Mouse (Mus musculus) induced T-regulatory cell, adult 2 months (primary cell): Measurements from ENCODE around the gene Gm36210.
"Not testable (repeated sequence)": the region's sequence is repeated elsewhere in the genome, so short reads cannot be mapped to it uniquely, and the experiment has no call there.

Experiments
- DNase-seq: peaks from one replicate; pipeline ENCODE4 v3.0.0-alpha.2; 2012; ENCODE audit warnings: low read depth

Gm36210 gene

DNA sequence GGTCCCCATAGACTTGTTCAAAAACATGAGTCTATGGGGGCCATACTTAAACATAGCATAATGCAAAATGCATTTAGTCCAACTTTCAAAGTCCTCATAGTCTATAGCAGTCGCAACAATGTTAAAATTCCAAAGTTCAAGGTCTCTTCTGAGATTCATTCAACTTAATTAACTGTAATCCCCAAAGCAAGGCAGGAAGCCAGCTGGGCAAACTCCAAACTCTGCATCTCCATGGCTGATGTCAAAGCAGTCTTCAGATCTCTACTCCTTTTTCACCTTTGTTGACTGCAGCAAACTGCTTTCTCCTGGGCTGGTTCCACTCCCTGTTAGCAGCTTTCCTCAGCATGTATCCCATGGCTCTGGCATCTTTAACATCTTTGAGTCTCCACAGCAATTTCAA lies 27.3 kb downstream of the Gm36210 start:
- DNase-seq = not testable (repeated sequence)

DNA sequence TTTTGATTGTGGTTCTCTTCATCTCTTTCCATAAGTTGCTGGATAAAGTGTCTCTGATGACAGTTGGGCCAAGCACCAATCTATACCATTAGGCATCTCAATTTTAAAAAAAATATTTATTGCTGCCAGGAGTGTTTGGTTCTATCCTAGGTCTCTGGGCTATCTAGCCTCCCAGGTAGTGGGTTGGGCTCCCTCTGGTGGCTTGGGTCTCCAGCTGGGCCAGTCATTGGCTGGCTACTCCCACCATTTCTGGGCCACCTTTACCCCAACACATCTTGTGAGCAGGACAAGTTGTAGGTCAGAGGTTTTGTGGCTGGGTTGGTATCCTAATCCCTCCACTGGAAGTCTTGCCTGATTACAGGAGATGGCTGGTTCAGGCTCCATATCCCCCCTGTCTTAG lies 28.1 kb downstream of the Gm36210 start:
- peak; percentile 63 for DNase-seq

DNA sequence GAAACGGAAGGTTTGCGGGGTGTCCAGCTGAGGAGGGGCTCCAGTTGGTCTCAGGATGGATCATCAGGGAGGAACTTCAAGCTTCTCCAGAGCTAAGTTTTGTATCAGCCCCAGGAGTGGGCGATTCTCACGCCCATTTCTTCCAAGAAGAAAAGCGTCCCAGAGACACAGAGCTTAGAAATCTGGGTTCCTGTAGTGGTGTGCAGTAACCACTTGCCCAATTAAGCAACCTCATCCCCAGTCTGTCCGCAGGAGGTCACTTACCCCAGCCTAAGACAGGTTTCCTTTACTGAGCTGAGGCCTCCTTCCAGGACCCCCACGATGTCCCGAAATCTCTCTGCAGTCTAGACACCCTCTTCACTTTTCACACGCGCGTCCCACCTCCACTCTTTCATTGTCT lies 29.1 kb downstream of the Gm36210 start:
- DNase-seq = no peak

DNA sequence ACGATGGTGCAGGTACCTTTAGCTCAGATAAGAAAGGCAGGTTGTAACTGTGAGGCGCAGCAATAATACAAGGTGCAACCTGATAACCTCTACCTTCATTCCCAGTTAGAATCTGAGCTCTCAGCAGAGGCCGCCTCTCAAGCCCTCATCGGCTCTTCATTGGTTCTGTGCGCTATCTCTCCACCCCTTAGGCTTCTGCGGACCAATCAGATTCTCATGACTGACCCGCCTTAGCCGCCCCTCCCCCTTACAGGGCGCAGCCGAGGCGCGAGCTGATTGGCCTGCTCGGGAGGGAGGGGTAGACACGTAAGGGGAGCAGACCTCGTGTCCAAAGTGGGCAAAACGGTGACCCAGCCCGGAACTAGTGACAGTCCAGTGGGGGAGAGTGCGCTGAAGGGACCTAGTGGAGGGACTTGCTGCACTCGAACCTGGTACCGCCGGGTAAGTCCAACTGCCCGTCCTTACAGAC lies 29.5 kb downstream of the Gm36210 start, which contains the start of gene Isoc2a:
TSS of gene Isoc2a (plus strand) at position 401 of the 469 bp plus-strand sequence.
- DNase-seq = peak; percentile 96

DNA sequence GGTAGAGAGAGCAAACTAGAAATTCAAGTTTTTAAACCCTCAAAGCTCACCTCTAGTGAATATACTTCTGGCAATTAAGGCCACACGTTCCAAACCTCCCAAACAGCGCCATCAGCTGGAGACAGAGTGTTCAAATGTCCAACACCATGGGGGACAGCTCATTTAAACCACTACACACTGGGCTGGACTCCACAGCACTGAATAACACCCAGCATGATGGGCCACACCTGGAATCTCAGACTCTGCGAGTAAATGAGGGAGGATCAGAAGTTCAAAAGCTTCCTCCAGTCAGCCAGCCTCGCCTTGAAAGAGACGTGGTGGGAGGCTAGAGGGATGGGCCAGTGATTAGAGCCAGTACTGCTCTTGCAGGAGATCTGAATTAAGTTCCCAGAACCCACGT lies 36.2 kb downstream of the Gm36210 start, which contains the start of gene Isoc2b:
TSS of gene Isoc2b (minus strand) at position 126 of the 400 bp plus-strand sequence.
- no peak for DNase-seq

DNA sequence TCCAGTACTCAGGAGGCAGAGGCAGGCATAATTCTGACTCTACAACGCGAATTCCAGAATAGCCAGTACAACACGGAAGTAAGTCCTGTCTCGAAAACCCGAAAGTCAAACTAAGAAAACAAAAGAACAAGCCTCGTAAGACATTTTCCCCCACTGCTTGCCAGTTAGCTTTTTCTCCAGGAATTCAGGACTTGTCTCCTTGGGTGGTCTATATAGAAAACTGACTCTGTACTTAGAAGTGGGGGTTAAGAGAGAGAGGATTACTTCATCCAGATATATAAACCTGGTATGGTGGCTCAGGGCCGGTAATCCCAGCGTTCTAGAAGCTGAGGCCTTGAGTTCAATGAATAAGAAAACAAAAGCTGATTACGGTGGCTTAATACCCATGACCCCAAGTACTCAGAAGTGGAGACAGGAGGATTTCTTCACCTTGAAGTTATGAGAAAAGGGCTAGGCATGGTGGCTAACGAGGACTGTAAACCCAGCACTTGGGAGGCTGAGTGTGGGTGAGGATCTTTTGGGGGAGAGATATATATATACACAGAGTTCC lies 39.6 kb downstream of the Gm36210 start:
- no peak for DNase-seq

DNA sequence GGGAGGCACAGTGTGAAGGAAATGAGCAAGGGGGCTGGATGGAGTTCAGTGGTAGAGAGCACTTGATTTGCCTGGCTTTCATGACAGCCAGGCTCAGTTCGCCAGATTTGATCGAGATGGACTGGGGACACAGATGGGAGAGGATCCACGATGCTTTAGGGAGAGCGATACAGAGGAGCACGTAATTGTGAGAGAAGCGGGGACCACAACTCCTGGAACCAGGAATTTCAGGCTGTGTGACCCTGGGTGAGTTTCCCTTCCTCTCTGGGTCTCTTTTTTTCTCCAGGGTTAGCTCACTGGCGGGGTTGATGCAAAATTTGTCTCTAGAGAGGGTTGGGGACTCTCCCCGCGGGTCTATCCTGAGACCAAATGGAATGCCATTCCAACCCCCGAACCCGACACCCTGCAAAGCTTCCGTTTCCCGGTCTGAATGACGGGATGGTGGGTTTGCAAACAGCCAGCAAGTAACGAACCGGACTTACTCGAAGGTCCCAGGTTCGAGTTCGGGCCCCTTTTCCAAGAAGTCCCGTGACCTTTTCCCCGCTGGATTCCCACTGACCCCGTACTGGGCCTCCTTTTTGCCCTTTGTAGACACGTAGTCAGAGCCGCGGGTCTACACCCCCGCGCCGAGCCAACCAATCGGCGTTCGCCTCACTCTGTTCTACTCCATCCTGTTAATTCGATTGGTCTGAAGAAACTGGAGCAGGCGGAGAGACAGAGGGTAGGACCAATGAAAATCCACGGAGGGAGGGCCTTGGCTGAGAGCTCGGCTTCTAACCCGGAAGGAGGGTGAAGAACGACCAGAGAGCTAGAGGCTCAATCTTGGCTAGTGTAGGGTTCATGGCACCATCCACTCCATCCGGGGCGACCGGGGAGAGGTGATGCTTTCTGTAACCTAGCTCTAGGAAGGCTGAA lies 40.5 kb downstream of the Gm36210 start:
- peak; percentile 99 for DNase-seq

DNA sequence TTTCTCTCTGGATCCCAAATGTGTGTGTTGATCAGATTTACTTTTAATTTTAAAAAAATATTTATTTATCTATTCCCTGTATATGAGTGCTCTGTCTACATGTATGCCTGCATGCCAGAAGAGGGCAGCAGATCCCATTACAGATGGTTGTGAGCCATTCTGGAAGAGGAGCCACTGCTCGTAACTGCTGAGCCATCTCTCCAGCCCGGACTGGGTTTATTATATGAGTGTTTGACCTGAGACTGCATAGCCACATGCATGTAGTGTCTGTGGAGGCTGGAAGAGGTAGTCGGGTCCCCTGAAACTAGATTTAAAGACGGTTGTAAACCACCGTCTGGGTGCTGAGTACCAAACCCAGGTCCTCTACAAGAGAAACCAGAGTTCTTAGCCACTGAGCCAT lies 41.2 kb downstream of the Gm36210 start:
- peak; percentile 68 for DNase-seq

DNA sequence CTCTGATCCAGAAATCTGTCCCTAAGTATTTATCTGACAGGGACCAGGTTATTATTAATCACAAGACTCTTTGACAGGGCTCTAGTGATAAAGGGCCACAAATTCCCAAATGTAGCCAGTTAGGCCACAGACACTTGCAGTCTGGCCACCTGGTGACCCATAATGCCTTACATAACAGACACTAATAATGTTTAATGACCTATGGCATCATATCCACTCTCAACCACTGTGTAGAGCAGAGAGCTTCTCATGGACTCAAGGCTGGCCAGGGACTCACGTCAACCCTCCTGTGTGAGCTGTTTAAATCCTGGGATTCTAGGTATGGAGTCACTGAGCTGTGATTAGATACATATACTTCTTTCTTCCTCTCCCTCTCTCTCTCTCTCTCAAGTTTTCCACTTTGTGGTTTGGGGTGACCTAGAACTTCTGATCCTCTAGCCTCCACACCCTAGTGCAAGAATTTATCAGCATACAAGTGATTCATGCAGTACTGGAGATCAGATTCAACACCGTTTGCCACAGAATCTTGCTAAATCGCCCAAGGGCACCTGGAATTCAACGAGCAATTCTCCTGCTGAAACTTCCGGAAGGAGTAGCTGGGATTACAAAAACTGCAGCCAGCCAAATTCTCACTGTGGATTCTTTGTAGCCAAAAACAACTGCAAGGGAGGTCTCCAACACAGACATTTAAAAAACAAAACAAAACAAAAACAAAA lies 42.0 kb downstream of the Gm36210 start:
- DNase-seq = no peak

DNA sequence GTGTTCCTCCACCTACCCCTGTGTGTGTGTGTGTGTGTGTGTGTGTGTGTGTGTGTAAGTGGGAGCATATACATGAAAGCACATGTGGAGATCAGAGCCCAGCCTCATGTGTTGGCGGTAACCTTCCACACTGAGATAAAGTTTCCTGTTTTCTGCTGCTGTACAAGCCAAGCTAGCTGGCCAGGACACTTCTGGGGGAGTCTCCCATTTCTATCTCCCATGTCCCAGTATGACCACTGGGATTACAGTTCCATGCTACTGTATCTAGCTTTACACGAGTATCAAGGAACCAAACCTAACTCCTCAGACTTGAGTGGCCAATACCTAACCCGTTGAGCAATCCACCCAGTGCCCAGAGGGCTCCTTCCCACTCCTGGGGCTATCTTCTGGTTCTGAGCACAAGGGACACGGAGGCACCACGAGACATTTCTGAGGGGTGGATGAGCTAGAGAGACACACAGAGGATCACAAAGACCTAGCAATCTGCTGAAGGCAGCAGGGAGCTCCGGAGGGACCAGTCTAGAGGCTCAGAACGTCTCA lies 42.7 kb downstream of the Gm36210 start:
- DNase-seq = no peak

DNA sequence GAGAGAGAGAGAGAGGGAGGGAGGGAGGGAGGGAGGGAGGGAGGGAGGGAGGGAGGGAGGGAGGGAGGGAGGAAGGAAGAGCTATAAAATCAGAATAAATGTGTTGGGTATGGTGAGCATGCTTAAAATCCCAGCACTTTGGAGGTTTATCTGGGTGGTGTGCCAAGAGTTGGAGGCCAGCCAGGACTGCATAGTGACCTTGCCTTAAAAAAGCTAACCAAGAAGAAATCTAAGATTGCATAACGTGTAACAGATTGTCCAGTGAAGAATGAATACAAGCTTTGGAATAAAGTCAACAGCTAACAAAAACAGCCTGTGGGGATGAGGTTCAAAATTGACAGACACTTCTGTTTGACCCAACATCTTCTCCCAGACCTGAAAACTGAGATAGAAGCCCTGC lies 43.3 kb downstream of the Gm36210 start:
- no peak for DNase-seq

DNA sequence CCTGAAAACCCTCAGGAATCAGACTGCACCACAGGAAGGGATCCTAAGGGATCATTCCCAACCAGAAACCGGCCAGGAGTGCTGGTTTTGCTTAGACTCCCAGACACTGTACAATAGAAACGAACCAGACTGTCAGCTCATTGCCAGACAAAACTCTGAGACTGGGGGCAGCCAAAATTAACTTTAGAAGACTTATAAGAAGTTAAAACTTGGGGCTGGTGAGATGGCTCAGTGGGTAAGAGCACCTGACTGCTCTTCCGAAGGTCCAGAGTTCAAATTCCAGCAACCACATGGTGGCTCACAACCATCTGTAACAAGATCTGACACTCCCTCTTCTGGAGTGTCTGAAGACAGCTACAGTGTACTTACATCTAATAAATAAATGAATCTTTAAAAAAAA lies 45.4 kb downstream of the Gm36210 start:
- not testable (repeated sequence) for DNase-seq

DNA sequence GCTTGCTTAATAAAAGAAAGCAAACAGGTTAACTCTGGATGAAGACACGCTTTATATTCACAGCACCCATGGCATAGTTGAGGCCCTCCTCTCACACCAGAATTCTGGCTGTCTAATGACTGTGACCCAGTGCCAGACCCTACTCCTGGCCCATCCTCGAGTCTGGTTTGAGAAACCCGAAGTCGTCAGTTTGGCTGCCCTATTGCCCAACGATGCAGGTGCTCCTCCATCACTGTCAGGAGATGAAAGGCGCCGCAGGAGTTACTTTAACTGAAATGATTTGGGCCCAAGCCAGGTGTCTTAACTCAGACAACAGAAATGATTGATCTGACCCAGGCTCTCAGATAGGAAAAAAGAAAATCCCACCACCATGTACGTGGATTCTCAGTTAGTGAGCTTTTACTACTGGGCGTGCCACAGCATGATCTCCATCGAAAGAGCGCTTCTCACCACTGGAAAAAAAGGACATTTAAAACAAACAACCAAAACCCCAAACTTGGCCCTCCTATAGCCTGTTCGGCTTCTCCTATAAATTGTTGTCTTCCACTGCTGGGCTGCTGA lies 46.8 kb downstream of the Gm36210 start:
- DNase-seq = no peak

DNA sequence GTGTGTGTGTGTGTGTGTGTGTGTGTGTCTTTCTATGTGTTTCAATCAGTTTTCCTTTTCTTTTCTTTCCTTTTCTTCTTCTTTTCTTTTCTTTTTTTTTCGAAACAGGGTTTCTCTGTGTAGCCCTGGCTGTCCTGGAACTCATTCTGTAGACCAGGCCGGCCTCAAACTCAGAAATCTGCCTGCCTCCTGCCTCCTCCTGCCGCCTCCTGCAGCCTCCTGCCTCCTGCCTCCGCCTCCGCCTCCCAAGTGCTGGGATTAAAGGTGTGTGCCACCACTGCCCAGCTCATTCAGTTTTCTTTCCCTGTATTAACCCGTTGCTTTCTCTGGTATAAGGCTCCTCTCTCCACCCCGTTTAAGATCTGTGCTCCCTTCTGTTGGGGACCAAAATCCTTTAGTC lies 49.0 kb downstream of the Gm36210 start:
- no peak for DNase-seq

DNA sequence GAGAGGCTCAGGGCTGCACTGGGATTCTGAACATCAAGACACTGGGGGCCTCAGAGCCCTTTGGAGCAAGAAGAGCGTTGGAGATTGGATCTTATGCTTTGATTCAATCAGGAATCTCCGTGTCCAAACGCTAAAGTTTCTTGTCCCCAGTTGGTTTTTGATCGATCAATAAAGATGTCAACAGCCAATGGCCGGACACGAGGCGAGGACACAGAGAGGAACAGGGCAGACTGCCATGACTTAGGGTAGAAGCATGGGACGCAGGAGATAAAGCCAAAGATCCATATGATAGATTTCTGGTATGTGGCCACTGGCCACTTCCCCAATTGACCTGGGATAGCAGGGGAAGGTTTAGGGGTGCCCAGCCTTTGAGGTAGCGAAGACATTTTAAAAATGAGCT lies 49.8 kb downstream of the Gm36210 start:
- DNase-seq = no peak

DNA sequence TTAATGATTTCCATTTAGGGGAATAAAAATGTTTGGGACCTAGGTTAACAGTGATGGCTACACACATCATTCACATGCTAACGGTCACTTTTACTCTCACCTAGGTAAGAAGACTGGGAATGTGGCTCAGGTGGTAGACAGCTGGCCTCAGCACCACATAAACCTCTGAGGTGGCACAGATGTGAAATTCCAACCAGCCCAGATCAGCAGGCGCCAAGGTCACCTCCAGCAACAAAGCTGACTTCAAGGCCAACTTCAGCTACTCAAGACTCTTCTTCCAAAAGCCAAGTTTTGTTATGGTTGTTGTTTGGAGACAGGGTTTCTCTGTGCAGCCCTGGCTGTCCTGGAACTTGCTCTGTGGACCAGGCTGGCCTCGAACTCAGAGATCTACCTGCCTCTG lies 52.7 kb downstream of the Gm36210 start:
- no peak for DNase-seq

DNA sequence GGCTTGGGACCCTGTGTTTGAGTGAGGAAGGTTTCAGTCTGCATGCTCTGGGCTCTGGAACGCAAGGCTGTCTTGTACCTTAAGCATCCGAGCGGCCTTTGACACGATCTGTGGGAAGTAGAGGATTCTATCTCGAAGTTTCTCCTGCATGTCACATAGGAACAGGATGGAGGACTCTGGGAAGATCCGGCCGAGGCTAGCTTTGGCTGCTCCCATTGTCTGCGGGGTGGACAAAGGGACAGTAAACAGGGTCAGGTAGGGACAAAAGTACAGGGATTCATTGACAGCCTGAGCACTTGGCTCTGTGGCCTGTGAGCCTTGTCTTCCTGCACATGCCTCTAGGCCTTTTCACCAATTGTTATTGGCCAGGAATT lies 55.0 kb downstream of the Gm36210 start:
- no peak for DNase-seq

DNA sequence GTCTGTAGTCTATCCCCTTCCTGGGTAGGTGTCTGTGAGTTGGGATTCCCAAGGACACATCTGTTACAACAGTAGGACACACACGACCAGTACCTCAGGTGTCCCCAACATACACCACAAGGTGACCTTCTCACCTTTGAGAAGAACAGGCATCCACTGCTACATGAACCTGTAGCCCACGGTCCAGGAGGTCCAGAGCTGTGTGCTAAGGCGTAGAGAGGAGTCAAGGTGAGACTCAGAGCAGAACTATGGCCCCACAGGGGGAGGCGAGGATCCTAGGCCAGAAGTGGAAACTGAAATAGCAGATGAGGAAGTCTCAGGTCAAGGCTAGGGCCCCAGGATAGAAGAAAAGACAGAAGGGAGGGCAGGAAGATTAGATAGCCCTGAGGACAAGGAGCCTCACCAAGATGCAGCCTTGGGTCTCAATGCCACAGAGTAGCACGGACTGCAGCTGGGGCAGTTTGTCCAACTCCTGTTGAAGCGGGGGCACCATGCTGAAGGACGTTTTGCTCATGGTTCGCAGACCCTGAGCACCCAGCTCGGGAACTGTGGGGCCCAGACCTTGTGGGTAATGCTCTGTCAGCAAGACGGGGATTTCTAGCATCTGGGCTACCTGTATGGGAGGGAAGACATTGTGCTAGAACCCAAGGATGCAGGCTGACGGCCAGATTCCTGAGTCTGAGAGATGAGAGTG lies 55.5 kb downstream of the Gm36210 start:
- DNase-seq = no peak

DNA sequence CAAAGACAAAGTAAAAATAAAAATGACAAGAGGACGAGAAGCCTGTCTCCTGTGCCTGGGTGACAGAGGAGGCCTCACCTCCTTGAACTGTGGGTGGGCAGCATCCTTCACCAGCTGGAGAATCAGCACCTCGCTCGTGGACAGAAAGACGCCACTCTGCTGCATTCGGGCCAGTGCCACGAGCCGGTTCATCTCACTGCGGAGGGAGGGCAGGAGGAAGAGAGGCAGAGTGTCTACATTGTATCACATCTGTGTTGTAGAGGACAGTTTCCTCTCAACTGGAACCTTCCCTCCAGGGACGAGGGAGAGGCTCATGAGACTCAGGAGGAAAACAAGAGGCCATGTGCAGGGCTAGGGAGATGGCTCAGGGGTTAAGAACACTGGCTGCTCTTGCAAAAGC lies 56.9 kb downstream of the Gm36210 start:
- no peak for DNase-seq
